Mouse (Mus musculus) brown adipose tissue, adult 24 weeks (tissue): ENCODE measurements at regions not wholly inside any gene's neighbourhood (a gene's known extent, or its start where the extent isn't known, plus 50 kb on each side); places are given as distances from the start of the nearest gene placed in this dataset.

Source experiments
- H3K27ac ChIP-seq: fragments of 200-500 bp; replicated peaks from 2 replicates; pipeline ENCODE4 v1.5.1; 2012; ENCODE audit warnings: low read depth, mild to moderate bottlenecking, low read length
- H3K4me1 ChIP-seq: fragments of 200-500 bp; 2 replicates; pipeline ENCODE4 v1.6.1; 2012; ENCODE audit warnings: low read length, mixed read lengths; ENCODE audit not compliant: control insufficient read depth, insufficient read depth, insufficient read length
- H3K4me3 ChIP-seq: fragments of 200-500 bp; 2 replicates; pipeline ENCODE4 v1.5.1; 2012; ENCODE audit warnings: low read depth, mild to moderate bottlenecking, low read length, moderate library complexity; ENCODE audit not compliant: insufficient read depth

DNA sequence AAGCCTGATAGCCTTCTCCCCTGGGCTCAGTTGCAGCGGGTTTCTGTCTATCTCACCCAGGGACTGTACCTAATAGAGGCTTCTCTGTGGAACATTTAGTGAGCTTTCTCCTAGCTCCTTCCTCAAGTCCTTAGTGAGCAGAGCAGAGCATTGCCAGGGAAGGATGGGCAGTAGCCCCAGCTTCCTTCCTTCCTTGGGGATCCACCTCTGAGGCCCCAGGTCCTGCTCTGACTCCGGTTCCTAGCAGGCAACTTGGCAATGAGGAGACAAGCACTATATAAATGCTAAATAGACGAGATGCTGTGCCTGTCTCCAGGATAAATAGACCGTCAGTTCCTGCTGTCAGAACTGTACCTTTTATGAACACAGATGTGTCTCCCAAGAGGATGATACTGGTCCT, 326.9 kb upstream of the Camk1g start:
- H3K27ac ChIP-seq, result no peak overlapping the region
- H3K4me1 ChIP-seq, result no peaks in the 10 kb centered on the region
- no peak overlapping the region for H3K4me3 ChIP-seq

DNA sequence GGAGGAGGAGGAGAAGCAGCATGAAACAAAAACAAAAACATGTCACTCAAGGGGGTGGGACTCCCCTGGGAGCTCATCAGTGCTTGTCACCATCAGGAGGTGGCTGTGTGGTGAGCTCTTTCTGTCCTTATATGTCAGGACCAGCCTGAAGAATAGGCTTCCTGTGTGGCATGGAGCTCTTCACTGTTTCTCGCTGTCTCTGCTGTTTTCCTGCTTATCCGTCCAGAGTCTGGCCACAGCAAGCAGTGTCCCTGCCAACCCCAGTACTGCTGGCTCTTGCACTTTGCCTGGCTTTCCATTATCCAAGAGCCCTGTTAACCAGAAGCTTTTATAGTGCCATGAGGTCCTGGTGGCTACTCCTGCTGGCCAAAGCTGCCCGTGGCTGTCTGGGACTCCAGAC, 322.9 kb upstream of the Camk1g start:
- no peak overlapping the region for H3K27ac ChIP-seq
- no peak overlapping the region for H3K4me3 ChIP-seq
- H3K4me1 ChIP-seq, result no peaks in the 10 kb centered on the region

DNA sequence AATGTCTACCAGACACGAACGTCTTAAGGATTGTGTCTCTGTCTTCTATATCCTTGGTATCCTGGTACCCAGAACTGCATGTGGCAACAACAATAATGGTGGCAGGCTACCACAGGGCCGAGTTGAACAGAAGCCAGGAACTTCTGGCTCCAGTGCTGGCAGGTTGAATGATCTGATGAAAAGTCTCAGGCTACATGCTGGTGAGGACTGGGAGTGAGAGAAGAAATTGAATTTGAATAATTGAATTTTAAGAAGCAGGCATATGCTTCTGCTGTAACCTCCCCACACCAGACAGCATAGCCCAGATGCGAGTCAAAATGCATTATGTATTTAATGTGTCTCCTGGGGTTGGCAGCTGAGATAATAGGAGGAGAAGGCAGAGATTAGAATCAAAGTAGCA, 319.5 kb upstream of the Camk1g start:
- H3K4me3 ChIP-seq, result no peak overlapping the region
- H3K27ac ChIP-seq, result no peak overlapping the region
- no peaks in the 10 kb centered on the region for H3K4me1 ChIP-seq

DNA sequence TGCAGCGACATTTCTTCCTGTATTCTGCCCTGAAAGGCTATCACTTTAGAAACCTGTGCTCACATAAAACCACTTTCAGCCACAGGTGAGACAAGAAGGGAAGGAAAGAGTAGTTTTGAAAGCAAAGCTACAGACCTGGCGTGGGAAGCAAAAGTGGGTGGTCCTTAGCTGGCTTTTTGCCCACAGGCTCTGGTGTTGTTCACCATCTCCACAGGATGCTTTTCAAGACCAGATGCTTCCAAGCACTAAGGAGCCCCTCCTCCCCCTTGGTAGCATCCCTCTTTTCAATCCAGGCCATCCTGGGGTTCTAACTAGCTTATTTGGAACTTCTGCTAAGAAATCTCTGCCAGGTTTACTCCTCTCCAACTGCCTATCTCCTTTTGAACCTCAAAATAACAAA, 312.8 kb upstream of the Camk1g start:
- Histone ChIP-seq H3K27ac (no peak overlapping the region), H3K4me1 (no peaks in the 10 kb centered on the region), H3K4me3 (no peak overlapping the region)

DNA sequence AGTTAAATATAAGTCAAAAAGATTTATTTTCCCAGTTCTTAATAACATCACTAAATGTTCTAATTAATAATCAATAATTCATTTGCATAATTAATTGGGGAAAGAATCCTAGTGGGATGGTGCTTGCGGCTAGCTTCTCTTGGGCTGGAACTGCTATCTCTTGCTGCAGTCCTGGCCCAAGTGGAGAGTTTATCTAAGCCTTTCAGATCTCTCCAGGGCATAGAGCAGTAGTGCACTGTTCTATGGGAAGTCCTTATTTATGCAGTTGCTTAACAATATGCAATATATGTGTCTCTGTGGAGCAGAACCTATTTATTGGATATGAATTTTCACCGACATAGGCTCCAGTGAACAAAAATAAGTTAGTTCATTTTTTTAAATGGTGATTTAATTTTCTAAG, 308.4 kb upstream of the Camk1g start:
- no peaks in the 10 kb centered on the region for H3K4me1 ChIP-seq
- no peak overlapping the region for H3K27ac ChIP-seq
- no peak overlapping the region for H3K4me3 ChIP-seq

DNA sequence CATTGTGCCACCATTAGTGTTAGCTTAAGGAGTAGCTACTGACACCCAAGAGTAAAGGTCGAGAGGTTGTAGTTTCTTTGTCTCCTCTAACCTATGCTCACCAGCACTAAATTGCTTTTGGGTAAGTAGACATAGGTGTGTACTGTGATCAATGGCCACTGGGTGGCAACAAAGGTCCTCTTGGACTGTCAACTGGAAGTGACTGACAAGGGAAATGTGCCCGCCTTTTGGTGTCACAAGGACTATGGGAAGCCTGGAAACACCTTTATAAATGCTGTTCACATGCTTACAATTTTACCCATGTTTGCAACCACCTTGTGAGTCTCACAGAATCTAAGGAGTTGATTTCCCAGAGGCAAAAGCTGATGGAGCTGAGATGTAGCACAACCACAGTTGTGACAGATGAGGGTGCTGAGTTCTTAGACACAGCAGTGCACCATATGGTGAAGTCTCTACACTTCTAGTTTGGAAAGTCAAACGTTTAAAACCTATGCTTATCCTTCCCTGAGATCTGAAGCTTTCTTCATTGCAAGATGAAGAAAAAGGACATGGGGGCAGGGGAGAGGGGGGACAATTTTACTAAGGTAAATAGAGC, 303.2 kb upstream of the Camk1g start:
- no peaks in the 10 kb centered on the region for H3K4me1 ChIP-seq
- H3K27ac ChIP-seq, result no peak overlapping the region
- H3K4me3 ChIP-seq, result no peak overlapping the region

DNA sequence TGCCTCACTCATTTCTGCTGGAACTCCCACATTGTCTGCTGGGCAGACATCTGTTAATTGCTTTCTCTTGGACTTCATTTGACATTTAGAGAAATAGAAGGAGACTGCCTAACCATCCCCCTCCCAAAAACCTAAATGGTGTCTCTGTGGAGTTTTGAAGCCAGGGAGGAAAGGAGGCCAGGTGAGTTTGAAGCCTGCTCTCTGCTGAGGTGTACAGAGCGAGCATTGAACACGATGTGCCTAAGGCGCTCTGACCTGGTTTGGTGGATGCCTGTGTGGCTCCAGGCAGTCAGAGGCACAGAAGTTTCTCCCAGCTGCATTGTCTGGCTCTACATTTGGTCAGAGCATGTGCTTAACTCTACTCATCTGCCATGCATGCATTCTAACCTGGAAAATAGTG, 302.6 kb upstream of the Camk1g start:
- Histone ChIP-seq H3K4me1 (no peaks in the 10 kb centered on the region), H3K27ac (no peak overlapping the region), H3K4me3 (no peak overlapping the region)

DNA sequence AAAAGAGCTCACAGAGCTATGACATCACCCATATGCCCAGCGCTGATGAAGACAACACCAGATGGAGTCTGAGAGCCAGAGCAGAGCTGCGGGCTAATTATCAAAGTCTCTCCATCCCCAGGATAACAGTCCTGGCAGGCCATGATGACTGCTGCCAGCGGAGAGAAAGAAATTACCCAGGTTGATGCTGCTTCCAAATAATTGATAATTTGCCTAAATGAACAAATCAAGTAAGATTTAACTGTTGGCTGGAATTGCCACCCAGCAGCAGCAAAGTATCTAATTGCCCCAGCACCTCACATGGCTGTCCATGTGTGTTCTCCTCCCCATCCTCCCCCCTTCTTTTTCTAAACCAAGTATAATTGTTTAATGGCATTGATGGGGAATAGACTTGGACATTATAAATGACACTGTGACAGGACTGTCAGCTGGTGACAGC, 301.7 kb upstream of the Camk1g start:
- Histone ChIP-seq H3K4me3 (no peak overlapping the region), H3K4me1 (no peaks in the 10 kb centered on the region), H3K27ac (no peak overlapping the region)

DNA sequence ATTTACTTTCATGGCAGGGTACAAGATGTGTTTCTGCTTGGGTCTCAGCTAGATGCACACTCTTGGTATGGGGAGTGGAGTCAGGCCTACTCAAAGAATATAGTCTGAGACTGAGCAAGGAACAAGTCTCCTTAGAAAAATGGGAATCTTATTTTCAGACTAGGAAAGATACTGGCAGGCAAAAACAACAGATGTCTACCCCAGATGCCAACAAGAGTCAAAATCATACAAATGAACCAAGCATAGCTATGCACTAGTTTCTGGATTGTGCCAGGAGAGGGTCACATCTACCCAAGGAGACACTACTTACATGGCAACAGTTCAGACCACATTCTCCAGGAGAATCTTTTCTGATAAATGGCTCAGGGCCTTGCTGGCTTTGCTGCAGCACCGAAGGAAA, 300.9 kb upstream of the Camk1g start:
- Histone ChIP-seq H3K4me3 (no peak overlapping the region), H3K4me1 (no peaks in the 10 kb centered on the region), H3K27ac (no peak overlapping the region)

DNA sequence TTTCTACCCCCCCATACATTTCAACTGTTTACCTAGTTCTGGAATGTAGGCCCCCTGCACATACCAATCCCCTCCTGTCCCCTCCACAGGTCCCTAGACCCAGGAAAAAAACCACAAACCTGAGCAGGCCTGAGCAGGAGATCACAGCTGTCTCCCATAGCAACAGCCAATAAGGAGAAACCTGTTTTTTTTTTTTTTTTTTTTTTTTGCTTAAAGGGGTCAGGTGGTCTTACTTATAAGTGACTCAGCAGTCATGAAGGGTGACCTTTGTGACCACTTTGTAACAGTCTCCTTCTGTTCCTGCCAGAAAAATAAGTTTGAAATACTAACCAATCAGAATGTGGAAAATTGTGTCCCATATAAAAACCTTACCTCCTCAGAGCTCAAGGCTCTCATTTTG, 299.9 kb upstream of the Camk1g start:
- H3K4me3 ChIP-seq, result no peak overlapping the region
- no peak overlapping the region for H3K27ac ChIP-seq
- H3K4me1 ChIP-seq, result no peaks in the 10 kb centered on the region

DNA sequence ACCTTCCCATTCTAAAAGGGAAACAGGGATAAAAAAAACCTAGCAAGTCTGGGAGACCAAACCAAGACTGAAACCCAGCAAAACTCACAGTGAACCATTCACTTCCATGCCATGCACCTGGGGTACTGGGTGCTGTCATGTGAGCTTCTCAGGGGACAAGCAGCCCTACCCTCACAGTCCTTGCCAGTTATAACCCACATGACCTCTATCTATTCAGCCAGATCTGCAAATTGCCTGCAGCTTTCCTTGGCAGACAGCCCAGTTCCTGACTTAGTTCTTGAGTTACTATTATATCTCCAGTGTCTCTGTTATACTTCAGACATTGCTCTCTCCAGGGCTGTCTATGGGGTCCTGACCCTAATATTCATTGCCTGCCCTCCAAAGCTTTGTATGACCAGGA, 298.7 kb upstream of the Camk1g start:
- H3K27ac ChIP-seq, result no peak overlapping the region
- H3K4me1 ChIP-seq, result no peaks in the 10 kb centered on the region
- no peak overlapping the region for H3K4me3 ChIP-seq

DNA sequence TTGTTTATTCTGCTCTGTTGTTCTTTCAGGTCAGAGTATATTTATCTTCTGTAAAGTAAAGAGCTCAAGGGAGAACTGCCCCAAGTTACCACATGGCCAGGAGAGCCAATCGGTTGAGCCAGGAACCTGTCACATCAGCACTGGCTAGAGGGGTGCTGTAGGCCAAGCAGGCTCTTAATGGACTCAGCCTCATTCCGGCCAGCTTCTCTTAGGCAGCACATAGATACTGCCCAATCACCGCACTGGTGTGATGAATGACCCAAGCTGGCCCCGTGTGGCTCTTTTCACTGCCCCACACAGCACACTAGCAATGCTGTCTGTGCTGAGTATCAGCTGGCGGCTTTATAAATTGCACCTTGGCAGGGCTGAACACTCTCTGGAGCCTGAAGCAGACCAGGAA, 295.8 kb upstream of the Camk1g start:
- H3K27ac ChIP-seq, result no peak overlapping the region
- H3K4me3 ChIP-seq, result no peak overlapping the region
- no peaks in the 10 kb centered on the region for H3K4me1 ChIP-seq

DNA sequence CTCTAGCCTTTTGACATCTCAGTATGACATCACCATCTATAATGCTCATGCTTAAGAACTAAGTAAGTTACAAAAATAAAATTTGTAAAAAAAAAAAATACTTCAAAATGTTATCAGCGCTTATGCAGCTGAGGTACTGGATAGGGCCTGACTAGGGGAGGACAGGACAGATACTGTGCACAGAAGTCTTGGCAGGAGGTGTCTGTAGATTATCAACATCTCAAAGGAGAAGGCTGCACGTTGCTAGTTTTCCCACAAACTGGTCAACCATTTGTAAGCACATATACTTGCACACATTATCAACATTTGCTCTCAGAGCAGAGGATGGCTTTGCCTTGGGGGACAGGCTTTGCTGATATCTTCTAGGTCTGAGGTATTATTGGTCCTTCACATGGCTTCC, 294.5 kb upstream of the Camk1g start:
- H3K4me3 ChIP-seq, result no peak overlapping the region
- no peak overlapping the region for H3K27ac ChIP-seq
- H3K4me1 ChIP-seq, result no peaks in the 10 kb centered on the region

DNA sequence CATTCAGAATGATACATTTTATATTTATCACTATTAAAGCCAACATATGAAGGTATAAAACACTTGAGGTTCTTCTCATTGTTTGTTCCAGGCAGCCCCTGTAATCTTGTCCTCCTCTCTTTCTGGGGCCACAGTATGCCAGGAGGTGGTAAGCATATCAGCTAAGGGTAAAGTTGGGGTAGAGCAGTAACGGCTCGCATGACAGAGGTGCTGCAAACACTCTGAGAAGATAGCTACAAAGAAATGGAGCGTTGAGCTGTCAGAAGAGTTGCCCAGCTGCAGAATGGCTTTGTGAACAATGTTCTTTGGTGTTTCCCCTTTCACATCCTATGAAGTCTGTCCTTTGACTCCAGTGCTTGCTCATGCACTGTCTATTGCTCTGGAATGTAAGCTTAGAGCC, 293.5 kb upstream of the Camk1g start:
- H3K27ac ChIP-seq, result no peak overlapping the region
- no peak overlapping the region for H3K4me3 ChIP-seq
- no peaks in the 10 kb centered on the region for H3K4me1 ChIP-seq

DNA sequence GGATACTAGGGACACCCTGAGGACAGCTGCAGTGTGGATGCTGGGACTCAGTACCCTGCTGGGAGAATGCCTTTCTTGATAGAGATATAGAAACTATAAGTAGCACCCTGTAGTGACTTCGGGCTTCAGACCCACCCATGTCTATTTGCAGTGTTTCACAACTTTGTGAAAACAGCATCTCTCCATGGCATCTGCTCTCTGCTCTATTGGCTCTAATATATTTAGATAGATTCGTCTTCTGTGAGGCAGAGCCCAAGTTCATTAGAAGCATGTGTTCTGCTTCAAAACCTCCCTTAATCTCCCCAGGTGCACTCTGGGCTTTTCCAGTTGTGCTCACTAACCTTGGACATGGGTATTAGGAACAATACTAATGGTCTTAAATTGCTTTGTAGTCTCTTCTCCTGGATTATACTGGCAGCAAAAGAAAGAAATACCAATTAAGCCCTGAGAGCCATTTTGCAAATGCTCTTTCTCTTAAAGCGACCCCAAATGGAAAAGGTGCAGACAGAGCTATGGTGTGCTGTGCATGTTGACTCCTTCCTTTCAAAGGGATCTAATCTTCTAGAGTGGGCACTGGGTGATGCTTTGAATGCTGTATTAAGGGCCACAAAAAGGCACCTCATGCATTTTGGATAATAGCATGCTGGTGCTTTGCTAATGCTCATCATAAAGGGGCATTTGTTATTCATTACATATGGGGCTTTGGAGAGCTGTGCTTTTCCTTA, 292.2 kb upstream of the Camk1g start:
- Histone ChIP-seq H3K4me1 (no peaks in the 10 kb centered on the region), H3K4me3 (no peak overlapping the region), H3K27ac (no peak overlapping the region)

DNA sequence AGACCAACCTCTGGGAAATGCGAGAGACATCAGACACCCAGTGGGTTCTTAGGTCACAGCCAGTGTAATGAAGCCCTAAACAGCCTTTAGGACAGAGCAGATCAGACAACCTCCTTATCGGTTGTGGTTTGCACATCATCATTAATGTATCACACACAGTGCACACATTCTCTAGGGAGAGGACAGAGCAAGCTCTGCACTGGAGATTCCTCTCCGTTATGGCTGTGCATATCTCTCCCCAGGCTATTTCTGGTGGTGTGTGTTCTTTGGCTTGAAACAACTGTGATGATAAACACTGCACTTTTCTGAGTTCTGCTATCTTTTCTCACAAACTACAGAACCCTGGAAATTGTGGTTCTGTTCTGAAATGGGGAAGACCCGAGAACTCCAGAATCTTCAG, 291.3 kb upstream of the Camk1g start:
- Histone ChIP-seq H3K4me1 (no peaks in the 10 kb centered on the region), H3K4me3 (no peak overlapping the region), H3K27ac (no peak overlapping the region)
